Mouse (Mus musculus): ENCODE results near the gene Cntn2. TPM values are rescaled to one million over a fixed set of nuclear protein-coding genes. Genes with fewer than 3 reads are reported as not detected.

Cntn2 gene
- total RNA-seq, 2 experiments from 2014 or later: 68.0 to 84.8 TPM

Other genes with a start within 250 kb of the Cntn2 start
- gene Klhdc8a, start 244.6 kb downstream of the Cntn2 start, total RNA-seq (2021): 1 to 10 TPM; 4.3 to 5.3 TPM
- gene Nuak2, start 227.1 kb downstream of the Cntn2 start, total RNA-seq (2021): 1 to 10 TPM; 1.6 to 1.9 TPM
- gene Tmcc2, start 152.0 kb downstream of the Cntn2 start, total RNA-seq (2021): 100 to 1,000 TPM; 250 to 270 TPM
- 10 to 100 TPM; 53.2 to 53.9 TPM for gene Dstyk, start 125.7 kb downstream of the Cntn2 start, total RNA-seq (2021)
- 10 to 100 TPM; 66.1 to 77.7 TPM for gene Rbbp5, start 65.9 kb downstream of the Cntn2 start, total RNA-seq (2021)
- gene Tmem81, start 37.0 kb downstream of the Cntn2 start, total RNA-seq (2021): 1 to 10 TPM; 5.3 to 6.3 TPM
- gene Nfasc, start 198.5 kb upstream of the Cntn2 start, total RNA-seq (2021): 100 to 1,000 TPM; 139 to 143 TPM

Data from layer of hippocampus, adult 18-20 months (tissue).